In the genomic region with DNA sequence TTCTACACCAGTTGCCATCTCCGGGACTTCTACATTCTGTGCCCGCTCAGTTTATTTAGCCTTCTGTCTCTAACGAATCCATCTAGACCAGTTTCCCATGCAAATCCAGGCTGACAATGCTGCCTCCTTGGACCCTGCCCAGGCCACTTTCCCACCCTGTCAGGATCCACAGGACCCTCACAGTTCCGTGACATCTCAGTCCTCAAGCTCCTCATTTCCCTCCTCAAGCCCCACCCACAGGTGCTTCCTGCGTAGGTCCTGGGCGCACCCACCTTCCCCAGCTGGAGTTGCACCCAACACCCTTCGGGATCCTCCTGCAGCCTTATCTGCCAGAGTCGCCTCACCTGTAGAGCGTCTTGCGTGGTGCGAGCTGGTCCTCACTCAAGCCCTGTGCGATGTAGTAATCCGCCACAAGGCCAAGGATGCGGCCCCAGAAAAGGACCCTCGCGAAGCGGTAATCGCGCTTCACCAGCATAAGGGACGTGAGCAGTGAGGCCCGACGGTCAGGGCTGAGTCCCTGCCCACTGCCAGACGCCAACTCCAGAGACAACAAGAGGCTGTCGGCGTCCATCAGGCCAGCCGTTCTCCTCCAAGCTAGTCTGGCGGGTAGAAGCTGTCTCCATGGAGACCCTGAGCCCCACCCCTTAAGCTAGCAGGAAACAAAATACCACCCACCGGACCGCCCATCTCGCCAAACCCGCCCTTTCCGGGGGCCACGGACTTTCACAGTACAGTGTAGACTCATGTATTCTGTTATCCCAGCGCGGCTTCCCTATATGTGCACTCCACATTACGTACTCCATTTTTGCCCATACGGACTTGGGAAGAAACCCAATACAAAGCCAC, we compare ENCODE assay signal across 8 mouse cellular contexts. TPM values are rescaled to one million over a fixed set of nuclear protein-coding genes. Genes with fewer than 3 reads are reported as not detected.
A peak's percentile ranks its signal among the peaks of the same experiment; 100 is the strongest.
DNase-seq lines count a peak whose midpoint lies in the region; ATAC-seq lines count a peak whose summit lies in the region.

A gene (minus strand): TSS at position 639 of the 846 bp plus-strand sequence.

- intact Hi-C loops in gastrocnemius, postnatal 14 days (cut with DNase I; ENCODE audit: low total_unique reads), result no loop called here

- DNase-seq in MN1 (ENCODE audit: low spot score), result peak; percentile 89
- peak; percentile 90 for DNase-seq in embryo, embryonic 11 days
- DNase-seq in gastrocnemius, postnatal 14 days, result peak; percentile 84
- peak; percentile 88 for DNase-seq in induced T-regulatory cell, adult 2 months (ENCODE audit: low read depth)
- peak; percentile 45 to 74 for DNase-seq in left cerebral cortex, adult 8-10 months (ENCODE audit: low spot score in 2 of 2)
- DNase-seq in right cerebral cortex, postnatal 14 days, result peak; percentile 78
- DNase-seq in urinary bladder, postnatal 25 days (ENCODE audit: low spot score), result peak; percentile 75

- ATAC-seq in megakaryocyte, adult 5-6 weeks (ENCODE audit: poor library complexity, severe bottlenecking), result peak; percentile 85

RNA-seq across cellular contexts. Expression of the gene that starts here (rescaled TPM):
- total RNA-seq in gastrocnemius, postnatal 14 days (2021), result under 1 TPM; 0.43 to 0.66 TPM
- total RNA-seq in left cerebral cortex, adult 8-10 months (2022), result 10 to 100 TPM; 17.8 to 21.3 (median 19.5) TPM
- not detected in 2 replicates for total RNA-seq in megakaryocyte, adult 5-6 weeks (2015)
- total RNA-seq in megakaryocyte, adult 5-6 weeks (2017), result not detected in 2 replicates

Comparison
In these comparisons a context has a peak if more than half of its experiments do, and no peak if none do; other contexts are left out.
1. Peak in every context shown above with its lines: DNase-seq and ATAC-seq.
2. RNA of the gene that starts here (total RNA-seq): 17.8 to 21.3 TPM in left cerebral cortex, adult 8-10 months; 0.43 to 0.66 TPM in gastrocnemius, postnatal 14 days and not detected in megakaryocyte, adult 5-6 weeks; every median in the first group is over 10 times any median in the second.
3. Peak in DNase-seq in gastrocnemius, postnatal 14 days; RNA of the gene not detected or under 1 TPM.
4. Peak in ATAC-seq in megakaryocyte, adult 5-6 weeks; RNA of the gene not detected or under 1 TPM.